7 mouse cellular contexts compared by ENCODE assay signal in the genomic region with DNA sequence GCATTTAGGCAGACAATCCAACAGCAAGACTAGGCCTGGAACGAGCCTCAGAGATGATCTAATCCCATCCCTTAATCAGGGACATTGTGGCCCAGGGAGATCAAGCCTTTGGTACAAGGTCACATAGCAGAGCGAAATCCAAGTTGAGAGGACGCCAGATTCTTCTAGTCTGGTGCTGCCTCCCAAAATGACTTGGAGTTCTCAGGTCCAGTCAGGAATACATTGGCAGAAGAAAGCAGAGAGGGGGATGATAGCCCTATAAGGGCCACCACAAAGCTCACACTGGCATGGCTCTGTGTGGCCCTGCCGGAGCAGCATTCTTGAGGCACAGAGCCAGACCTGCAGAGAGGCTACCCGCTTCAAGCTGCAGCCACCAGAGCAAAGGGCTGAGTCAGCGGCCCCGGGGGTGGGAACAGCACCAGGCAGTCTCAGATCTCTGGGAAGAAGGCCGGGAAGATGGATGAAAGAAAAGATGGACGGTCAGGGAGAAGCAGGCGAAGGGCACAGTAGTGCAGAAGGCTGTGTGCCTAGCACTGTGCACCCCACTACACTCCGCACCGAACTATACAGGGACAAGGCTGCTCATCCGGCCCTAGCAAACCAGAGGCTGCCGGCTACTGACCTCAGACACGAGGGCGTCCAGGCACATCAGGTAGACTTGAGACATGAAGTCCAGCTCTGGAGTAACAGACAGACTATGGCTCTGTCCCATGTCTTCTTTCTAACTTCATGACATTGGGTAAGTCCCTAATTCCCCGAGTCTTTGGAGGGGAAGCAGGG. TPM values are rescaled to one million over a fixed set of nuclear protein-coding genes. Genes with fewer than 3 reads are reported as not detected.
DNase-seq lines count a peak whose midpoint lies in the region; ATAC-seq and TF ChIP-seq lines count a peak whose summit lies in the region.

Gene C1qtnf6 (minus strand): TSS at position 746 of the 780 bp plus-strand sequence.

- no peak within 1 kb of the TSS for H3K27ac ChIP-seq in bone marrow macrophage, adult 2 months (ENCODE audit: insufficient read depth, low read depth, low read length)
- H3K27ac ChIP-seq in gastrocnemius, adult 2 months = peak within 1 kb of the TSS; percentile 92
- peak within 1 kb of the TSS; percentile 87 for H3K27ac ChIP-seq in hindbrain, embryonic 15.5 days (replicated peaks)
- no peak within 1 kb of the TSS for H3K27ac ChIP-seq in liver, embryonic 14.5 days
- peak within 1 kb of the TSS; percentile 73 for H3K27ac ChIP-seq in small intestine, adult 2 months (ENCODE audit: insufficient read depth, low read depth, low read length)

- H3K4me3 ChIP-seq in bone marrow macrophage, adult 2 months (ENCODE audit: insufficient read depth, low read length) = peak within 1 kb of the TSS; percentile 45
- peak within 1 kb of the TSS; percentile 74 for H3K4me3 ChIP-seq in gastrocnemius, adult 2 months
- peak within 1 kb of the TSS; percentile 34 for H3K4me3 ChIP-seq in hindbrain, embryonic 15.5 days
- H3K4me3 ChIP-seq in liver, embryonic 14.5 days (ENCODE audit: insufficient read depth in 1 of 2, low read depth in 2 of 2, low read length in 2 of 2) = peak within 1 kb of the TSS in 1 of 2 experiments; percentile 31; a peak in 1 of 4 replicates
- peak within 1 kb of the TSS; percentile 59 for H3K4me3 ChIP-seq in small intestine, adult 2 months (ENCODE audit: low read depth, low read length)

- no peaks in the 10 kb centered on the region for H3K9me3 ChIP-seq in hindbrain, embryonic 15.5 days
- no peaks in the 10 kb centered on the region for H3K9me3 ChIP-seq in liver, embryonic 14.5 days (ENCODE audit: control insufficient read depth, low read length)

- H3K9ac ChIP-seq in hindbrain, embryonic 15.5 days = peak within 1 kb of the TSS; percentile 50
- no peak within 1 kb of the TSS for H3K9ac ChIP-seq in liver, embryonic 14.5 days (replicated peaks)

- TF ChIP-seq CTCF in bone marrow macrophage, adult 2 months (IDR thresholded peaks at IDR 0.05; ENCODE audit: low read depth, low read length) = no peak
- no peak for TF ChIP-seq CTCF in gastrocnemius, adult 2 months (IDR thresholded peaks at IDR 0.05)
- no peak for TF ChIP-seq CTCF in liver, embryonic 14.5 days (IDR thresholded peaks at IDR 0.05; ENCODE audit: low read depth)
- TF ChIP-seq CTCF in small intestine, adult 2 months (IDR thresholded peaks at IDR 0.05; ENCODE audit: extremely low read depth, insufficient read length, insufficient replicate concordance, low read depth, low read length) = no peak

- H3K4me2 ChIP-seq in hindbrain, embryonic 15.5 days = peak within 1 kb of the TSS; percentile 61
- peak within 1 kb of the TSS; percentile 21 for H3K4me2 ChIP-seq in liver, embryonic 14.5 days (ENCODE audit: low read depth)

- DNase-seq in NIH3T3 (ENCODE audit: low read depth) = peak; percentile 84
- DNase-seq in gastrocnemius, adult 2 months = peak; percentile 84
- no peak for DNase-seq in liver, embryonic 14.5 days (ENCODE audit: low read depth in 3 of 3, low spot score in 3 of 3)
- DNase-seq in layer of hippocampus, adult 9-11 months = no peak

- H3K36me3 ChIP-seq in hindbrain, embryonic 15.5 days = no peaks in the 10 kb centered on the region
- H3K36me3 ChIP-seq in liver, embryonic 14.5 days (replicated peaks; ENCODE audit: control insufficient read depth, insufficient read depth, low read depth) = no peaks in the 10 kb centered on the region
- H3K36me3 ChIP-seq in small intestine, adult 2 months (ENCODE audit: control insufficient read depth, insufficient read depth, low read length) = no peaks in the 10 kb centered on the region

- TF ChIP-seq EP300 in liver, embryonic 14.5 days (IDR thresholded peaks at IDR 0.05; ENCODE audit: low read depth) = no peak

- 0 out of 2 replicates have a peak, but pooled peaks cover 2% of the 10 kb centered on the region for H3K4me1 ChIP-seq in bone marrow macrophage, adult 2 months (ENCODE audit: control insufficient read depth, insufficient read depth, low read length)
- H3K4me1 ChIP-seq in hindbrain, embryonic 15.5 days (replicated peaks) = peaks cover 39% of the 10 kb centered on the region
- peaks cover 0 to 8% of the 10 kb centered on the region in 2 experiments; a peak in 2 of 4 replicates for H3K4me1 ChIP-seq in liver, embryonic 14.5 days (replicated peaks; ENCODE audit: control insufficient read depth in 2 of 2, insufficient read depth in 2 of 2, low read length in 1 of 2)
- H3K4me1 ChIP-seq in small intestine, adult 2 months (ENCODE audit: control insufficient read depth, insufficient read depth, insufficient read length, low read length) = peaks cover 37% of the 10 kb centered on the region

- no peaks in the 10 kb centered on the region for H3K27me3 ChIP-seq in hindbrain, embryonic 15.5 days
- no peaks in the 10 kb centered on the region; the same call in 1 of the 2 replicates for H3K27me3 ChIP-seq in liver, embryonic 14.5 days (ENCODE audit: control insufficient read depth, insufficient read depth, low read length)
- no peaks in the 10 kb centered on the region for H3K27me3 ChIP-seq in small intestine, adult 2 months (ENCODE audit: control insufficient read depth, insufficient read depth, low read length)

- TF ChIP-seq POLR2A in bone marrow macrophage, adult 2 months (IDR thresholded peaks at IDR 0.05; ENCODE audit: borderline replicate concordance, low read depth, low read length) = no peak
- no peak for TF ChIP-seq POLR2A in small intestine, adult 2 months (IDR thresholded peaks at IDR 0.05; ENCODE audit: low read depth, low read length)

- intact Hi-C loops in gastrocnemius, adult 2 months (cut with DNase I) = no loop called here

- ATAC-seq in hindbrain, embryonic 15.5 days (ENCODE audit: low FRiP score, low read depth) = no peak
- ATAC-seq in liver, embryonic 14.5 days (ENCODE audit: insufficient read depth) = no peak

- 67% methylated on average over 17 of the region's 17 CpGs for WGBS in hindbrain, embryonic 15.5 days
- WGBS in liver, embryonic 14.5 days (ENCODE audit: insufficient replicate concordance) = 67% methylated on average over 17 of the region's 17 CpGs
- 72% methylated on average over 17 of the region's 17 CpGs for WGBS in small intestine, adult 2 months

RNA-seq across cellular contexts. Expression of gene C1qtnf6, which starts in this region (rescaled TPM):
- polyA plus RNA-seq in bone marrow macrophage, adult 2 months (2012; ENCODE audit: insufficient read depth, insufficient read length, missing spikeins) = 1.9 and 2.2 TPM in 2 replicates
- total RNA-seq in gastrocnemius, adult 2 months (2021) = 1 to 10 TPM; 2.7 to 7.6 TPM
- 8.3 and 9.1 TPM in 2 replicates for polyA plus RNA-seq in hindbrain, embryonic 15.5 days (2015; fragmentation: Nextera tagmentation; extraction: Ambion mirVana)
- 4.1 and 4.6 TPM in 2 replicates for polyA plus RNA-seq in liver, embryonic 14.5 days (2012; rRNA removed)
- polyA plus RNA-seq in liver, embryonic 14.5 days (2014; fragmentation: Nextera tagmentation; extraction: Ambion mirVana) = 4.7 and 5.0 TPM in 2 replicates
- polyA plus RNA-seq in small intestine, adult 2 months (2012; rRNA removed) = 7.9 and 8.1 TPM in 2 replicates

Comparison
In these comparisons a context has a peak if more than half of its experiments do, and no peak if none do; other contexts are left out.
1. DNase-seq: peak in NIH3T3 (single experiment) and gastrocnemius, adult 2 months (single experiment); none in liver, embryonic 14.5 days (0 of 3) and layer of hippocampus, adult 9-11 months (single experiment).
2. H3K27ac ChIP-seq: peak in gastrocnemius, adult 2 months (single experiment), hindbrain, embryonic 15.5 days (single experiment) and small intestine, adult 2 months (single experiment); none in bone marrow macrophage, adult 2 months (single experiment) and liver, embryonic 14.5 days (single experiment).